Mouse (Mus musculus): ENCODE results near the gene Prol1. TPM values are rescaled to one million over a fixed set of nuclear protein-coding genes. Genes with fewer than 3 reads are reported as not detected.
"Not testable (repeated sequence)": the region's sequence is repeated elsewhere in the genome, so short reads cannot be mapped to it uniquely, and the experiment has no call there.

Gene Prol1
- polyA plus RNA-seq (2014; fragmentation: Nextera tagmentation; extraction: Ambion mirVana): not detected in 2 replicates

DNA sequence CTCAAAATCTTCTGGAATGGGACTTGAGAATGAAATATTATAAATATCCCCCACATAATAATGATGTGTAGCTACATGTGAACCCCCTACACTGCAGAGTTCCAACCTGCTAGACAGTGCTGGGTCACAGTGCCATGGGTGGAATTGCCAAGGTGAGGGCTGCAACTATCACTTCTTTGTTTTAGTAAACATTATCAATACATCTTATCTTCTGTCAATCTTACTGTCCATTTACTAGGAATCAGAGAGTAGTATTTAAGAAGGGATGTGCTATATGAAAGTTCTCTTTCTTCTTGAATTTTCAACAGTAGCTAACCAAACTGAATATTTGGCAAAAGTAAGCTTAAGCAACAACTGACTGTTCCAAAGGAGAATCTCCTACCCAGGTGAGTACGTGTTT, at the start of gene Prol1:
Gene Prol1 (plus strand): TSS at position 301 of the 400 bp plus-strand sequence.
- H3K36me3 ChIP-seq (ENCODE audit: control insufficient read depth, insufficient read depth, low read length): no peaks in the 10 kb centered on the region
- H3K4me2 ChIP-seq: no peak within 1 kb of the TSS
- H3K9ac ChIP-seq (ENCODE audit: low read length): no peak within 1 kb of the TSS
- 90% methylated on average over 1 of the region's 1 CpGs for WGBS
- ATAC-seq (ENCODE audit: low FRiP score) (no peak), DNase-seq (ENCODE audit: low spot score, missing footprints) (no peak)
- H3K27me3 ChIP-seq (ENCODE audit: control insufficient read depth, insufficient read depth, low read length): no peaks in the 10 kb centered on the region
- H3K4me1 ChIP-seq (ENCODE audit: control insufficient read depth, insufficient read depth, low read length): no peaks in the 10 kb centered on the region
- no peaks in the 10 kb centered on the region for H3K9me3 ChIP-seq (ENCODE audit: control insufficient read depth, low read length)
- H3K27ac ChIP-seq (ENCODE audit: low read depth, low read length): no peak within 1 kb of the TSS
- H3K4me3 ChIP-seq (ENCODE audit: low read depth, low read length): no peak within 1 kb of the TSS

DNA sequence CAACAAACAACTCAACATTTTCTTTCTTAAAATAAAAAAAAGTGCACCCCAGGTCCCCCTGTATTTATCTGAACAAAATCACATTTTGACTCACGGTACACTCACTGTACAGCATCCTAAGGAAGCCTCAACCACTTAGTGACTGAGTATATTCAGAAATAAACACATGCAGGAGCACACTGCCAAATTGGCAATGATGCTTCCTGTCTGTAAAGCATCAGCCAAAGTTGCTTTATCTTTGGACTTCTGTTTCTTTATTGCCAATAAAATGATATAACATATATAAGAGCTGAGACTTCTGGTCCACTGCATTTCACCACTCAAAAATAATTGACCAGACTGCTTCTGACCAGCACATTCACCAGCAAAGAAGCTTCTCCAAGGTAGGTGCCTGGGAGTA, 48.5 kb upstream of the Prol1 start, which contains the start of gene Gm7714:
Gene Gm7714 (plus strand): TSS at position 301 of the 400 bp plus-strand sequence.
- Histone ChIP-seq H3K36me3 (ENCODE audit: control insufficient read depth, insufficient read depth, low read length) (no peaks in the 10 kb centered on the region), H3K9me3 (ENCODE audit: control insufficient read depth, low read length) (no peaks in the 10 kb centered on the region), H3K4me3 (ENCODE audit: low read depth, low read length) (no peak within 1 kb of the TSS), H3K27ac (ENCODE audit: low read depth, low read length) (no peak within 1 kb of the TSS), H3K4me1 (ENCODE audit: control insufficient read depth, insufficient read depth, low read length) (no peaks in the 10 kb centered on the region), H3K9ac (ENCODE audit: low read length) (no peak within 1 kb of the TSS), H3K27me3 (ENCODE audit: control insufficient read depth, insufficient read depth, low read length) (no peaks in the 10 kb centered on the region), H3K4me2 (no peak within 1 kb of the TSS)
- ATAC-seq (ENCODE audit: low FRiP score): no peak
- WGBS: 77% methylated on average over 1 of the region's 1 CpGs
- no peak for DNase-seq (ENCODE audit: low spot score, missing footprints)

DNA sequence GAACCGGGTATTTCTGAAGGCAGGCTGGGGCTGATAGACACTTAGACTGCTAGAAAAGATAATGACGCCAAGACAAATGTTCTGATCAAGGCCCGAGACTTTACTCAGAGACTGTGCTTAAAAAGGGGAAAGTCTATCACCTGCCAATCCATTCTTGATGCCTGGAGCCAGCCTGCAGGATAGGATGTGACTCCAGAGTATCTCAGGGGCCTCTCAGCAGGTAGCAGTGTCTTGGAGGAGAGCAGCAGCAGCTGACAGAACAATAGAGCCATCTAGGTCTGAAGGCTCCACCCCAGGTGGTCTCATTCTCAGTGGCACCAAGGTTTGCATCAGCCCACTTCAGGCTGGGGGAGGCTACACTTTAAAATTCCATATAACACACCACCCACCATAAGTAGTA, 5.8 kb upstream of the Prol1 start:
- not testable (repeated sequence) for ATAC-seq (ENCODE audit: low FRiP score); H3K4me2 ChIP-seq; DNase-seq (ENCODE audit: low spot score, missing footprints); H3K27ac ChIP-seq (ENCODE audit: low read depth, low read length); H3K27me3 ChIP-seq (ENCODE audit: control insufficient read depth, insufficient read depth, low read length); H3K4me1 ChIP-seq (ENCODE audit: control insufficient read depth, insufficient read depth, low read length); H3K36me3 ChIP-seq (ENCODE audit: control insufficient read depth, insufficient read depth, low read length); H3K9ac ChIP-seq (ENCODE audit: low read length); H3K4me3 ChIP-seq (ENCODE audit: low read depth, low read length); H3K9me3 ChIP-seq (ENCODE audit: control insufficient read depth, low read length)
- 60% methylated on average over 3 of the region's 3 CpGs for WGBS

DNA sequence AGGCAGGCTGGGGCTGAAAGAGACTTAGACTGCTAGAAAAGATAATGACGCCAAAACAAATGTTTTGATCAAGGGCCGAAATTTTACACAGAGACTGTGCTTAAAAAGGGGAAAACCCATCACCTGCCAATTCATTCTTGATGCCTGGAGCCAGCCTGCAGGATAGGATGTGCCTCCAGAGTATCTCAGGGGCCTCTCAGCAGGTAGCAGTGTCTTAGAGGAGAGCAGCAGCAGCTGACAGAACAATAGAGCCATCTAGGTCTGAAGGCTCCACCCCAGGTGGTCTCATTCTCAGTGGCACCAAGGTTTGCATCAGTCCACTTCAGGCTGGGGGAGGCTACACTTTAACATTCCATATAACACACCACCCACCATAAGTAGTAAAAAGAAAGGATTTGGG, 31.4 kb downstream of the Prol1 start:
- H3K4me2 ChIP-seq; ATAC-seq (ENCODE audit: low FRiP score); H3K27ac ChIP-seq (ENCODE audit: low read depth, low read length); H3K4me3 ChIP-seq (ENCODE audit: low read depth, low read length); H3K9me3 ChIP-seq (ENCODE audit: control insufficient read depth, low read length); H3K4me1 ChIP-seq (ENCODE audit: control insufficient read depth, insufficient read depth, low read length); H3K27me3 ChIP-seq (ENCODE audit: control insufficient read depth, insufficient read depth, low read length); DNase-seq (ENCODE audit: low spot score, missing footprints); H3K36me3 ChIP-seq (ENCODE audit: control insufficient read depth, insufficient read depth, low read length); H3K9ac ChIP-seq (ENCODE audit: low read length): not testable (repeated sequence)
- 42% methylated on average over 2 of the region's 2 CpGs for WGBS

DNA sequence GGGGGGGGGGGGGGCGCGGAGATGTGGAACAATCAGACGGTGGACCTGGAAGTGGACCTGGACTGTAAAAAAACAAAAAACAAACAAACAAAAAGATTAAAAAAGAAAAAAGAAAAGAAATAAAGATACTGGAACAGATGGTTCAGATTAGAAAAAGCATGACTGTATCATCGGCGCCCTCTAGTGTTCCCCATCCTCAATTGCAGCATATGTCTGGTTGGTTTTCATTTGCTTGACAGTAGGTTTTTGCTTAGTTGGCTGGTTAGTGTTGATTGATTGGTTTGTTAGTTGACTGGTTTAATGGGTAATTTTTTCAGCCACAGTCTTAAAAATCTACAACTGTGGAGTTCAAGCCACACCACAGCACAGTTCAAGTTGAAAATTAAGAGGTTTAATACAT, 47.7 kb downstream of the Prol1 start:
- 9% methylated on average over 5 of the region's 5 CpGs for WGBS
- Histone ChIP-seq H3K27ac (ENCODE audit: low read depth, low read length) (no peak overlapping the region), H3K36me3 (ENCODE audit: control insufficient read depth, insufficient read depth, low read length) (no peaks in the 10 kb centered on the region), H3K4me2 (no peak overlapping the region), H3K4me3 (ENCODE audit: low read depth, low read length) (no peak overlapping the region), H3K27me3 (ENCODE audit: control insufficient read depth, insufficient read depth, low read length) (no peaks in the 10 kb centered on the region), H3K9me3 (ENCODE audit: control insufficient read depth, low read length) (no peaks in the 10 kb centered on the region), H3K9ac (ENCODE audit: low read length) (no peak overlapping the region), H3K4me1 (ENCODE audit: control insufficient read depth, insufficient read depth, low read length) (no peaks in the 10 kb centered on the region)
- DNase-seq (ENCODE audit: low spot score, missing footprints): peak; percentile 90
- no peak for ATAC-seq (ENCODE audit: low FRiP score)

DNA sequence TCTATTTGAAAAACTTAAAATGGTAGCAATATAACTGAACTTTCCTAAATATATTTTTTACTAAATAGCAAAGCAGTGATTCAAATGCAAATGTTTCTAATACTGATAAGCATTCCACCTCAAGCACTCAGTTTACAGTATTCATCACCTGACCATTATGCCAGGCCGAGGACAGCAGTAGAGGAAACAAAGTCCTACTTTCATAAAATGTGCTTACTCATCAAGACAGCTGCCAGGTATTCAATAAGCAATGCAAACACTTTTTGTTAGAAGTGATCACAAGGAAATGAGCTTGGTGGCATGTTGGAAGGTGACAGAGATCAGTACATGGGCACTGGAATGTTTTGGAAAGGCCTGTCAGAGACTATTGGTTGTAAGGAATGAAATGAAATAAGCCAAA, 49.8 kb downstream of the Prol1 start:
- Histone ChIP-seq H3K9me3 (ENCODE audit: control insufficient read depth, low read length) (no peaks in the 10 kb centered on the region), H3K4me2 (no peak overlapping the region), H3K36me3 (ENCODE audit: control insufficient read depth, insufficient read depth, low read length) (no peaks in the 10 kb centered on the region), H3K27ac (ENCODE audit: low read depth, low read length) (no peak overlapping the region), H3K9ac (ENCODE audit: low read length) (no peak overlapping the region), H3K4me1 (ENCODE audit: control insufficient read depth, insufficient read depth, low read length) (no peaks in the 10 kb centered on the region), H3K4me3 (ENCODE audit: low read depth, low read length) (no peak overlapping the region), H3K27me3 (ENCODE audit: control insufficient read depth, insufficient read depth, low read length) (no peaks in the 10 kb centered on the region)
- ATAC-seq (ENCODE audit: low FRiP score): no peak
- no peak for DNase-seq (ENCODE audit: low spot score, missing footprints)
- WGBS: 82% methylated on average over 1 of the region's 1 CpGs

DNA sequence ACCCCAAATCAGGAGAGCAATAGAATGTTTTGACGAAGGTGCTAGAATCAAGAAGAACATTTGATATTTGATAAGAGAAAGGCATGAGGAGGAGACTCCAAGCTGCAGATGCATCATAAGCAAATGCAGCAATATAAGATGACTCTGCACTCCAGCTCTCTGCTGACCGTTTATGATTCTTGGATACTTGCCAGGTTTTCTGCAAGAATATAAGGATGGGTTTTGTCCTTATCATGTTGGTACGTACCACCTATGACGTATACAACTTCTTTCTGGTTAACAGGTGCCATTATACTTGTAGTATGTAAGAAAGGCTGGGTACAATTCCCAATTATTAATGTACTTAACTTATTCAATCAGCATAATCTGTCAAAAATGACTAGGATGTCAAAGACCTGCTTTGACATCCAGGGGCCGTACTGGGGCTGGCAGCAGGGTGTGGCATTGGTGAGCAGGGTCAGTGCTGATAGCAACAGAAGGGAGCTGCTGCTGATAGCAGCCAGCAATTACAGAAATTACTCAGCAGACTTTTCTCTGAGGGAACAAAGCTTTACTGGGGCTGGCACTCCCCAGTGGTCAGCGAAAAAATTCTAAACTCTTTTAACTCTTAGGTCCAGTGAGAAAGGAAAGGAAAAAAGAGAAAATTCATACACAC, 53.6 kb downstream of the Prol1 start:
- Histone ChIP-seq H3K4me3 (ENCODE audit: low read depth, low read length) (no peak overlapping the region), H3K9me3 (ENCODE audit: control insufficient read depth, low read length) (no peaks in the 10 kb centered on the region), H3K9ac (ENCODE audit: low read length) (no peak overlapping the region), H3K36me3 (ENCODE audit: control insufficient read depth, insufficient read depth, low read length) (no peaks in the 10 kb centered on the region), H3K27me3 (ENCODE audit: control insufficient read depth, insufficient read depth, low read length) (no peaks in the 10 kb centered on the region), H3K4me2 (no peak overlapping the region), H3K27ac (ENCODE audit: low read depth, low read length) (no peak overlapping the region), H3K4me1 (ENCODE audit: control insufficient read depth, insufficient read depth, low read length) (no peaks in the 10 kb centered on the region)
- no peak for ATAC-seq (ENCODE audit: low FRiP score)
- no peak for DNase-seq (ENCODE audit: low spot score, missing footprints)
- WGBS: 85% methylated on average over 6 of the region's 6 CpGs

DNA sequence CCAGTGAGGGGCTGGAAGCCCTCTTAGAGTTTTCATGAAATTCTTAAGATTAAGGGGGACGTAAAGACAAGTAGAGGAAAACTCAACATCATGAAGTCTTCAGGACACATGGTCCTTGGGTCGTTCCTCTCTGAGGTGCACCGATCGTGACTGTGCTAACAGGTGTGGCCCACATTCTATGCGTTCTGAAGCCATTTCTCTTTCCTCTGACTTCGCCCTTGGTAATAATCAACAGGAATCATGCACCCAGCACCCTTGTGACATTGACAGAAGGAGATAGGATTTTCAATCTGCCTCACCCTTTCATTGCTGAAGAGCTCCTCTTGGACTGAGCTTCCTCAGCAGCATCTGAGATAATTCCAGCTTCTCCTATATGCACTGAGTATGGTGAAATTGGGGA, 55.5 kb downstream of the Prol1 start:
- Histone ChIP-seq H3K4me2 (no peak overlapping the region), H3K9me3 (ENCODE audit: control insufficient read depth, low read length) (no peaks in the 10 kb centered on the region), H3K27ac (ENCODE audit: low read depth, low read length) (no peak overlapping the region), H3K4me1 (ENCODE audit: control insufficient read depth, insufficient read depth, low read length) (no peaks in the 10 kb centered on the region), H3K9ac (ENCODE audit: low read length) (no peak overlapping the region), H3K27me3 (ENCODE audit: control insufficient read depth, insufficient read depth, low read length) (no peaks in the 10 kb centered on the region), H3K4me3 (ENCODE audit: low read depth, low read length) (no peak overlapping the region), H3K36me3 (ENCODE audit: control insufficient read depth, insufficient read depth, low read length) (no peaks in the 10 kb centered on the region)
- DNase-seq (ENCODE audit: low spot score, missing footprints) (no peak), ATAC-seq (ENCODE audit: low FRiP score) (no peak)
- WGBS: 84% methylated on average over 6 of the region's 6 CpGs

DNA sequence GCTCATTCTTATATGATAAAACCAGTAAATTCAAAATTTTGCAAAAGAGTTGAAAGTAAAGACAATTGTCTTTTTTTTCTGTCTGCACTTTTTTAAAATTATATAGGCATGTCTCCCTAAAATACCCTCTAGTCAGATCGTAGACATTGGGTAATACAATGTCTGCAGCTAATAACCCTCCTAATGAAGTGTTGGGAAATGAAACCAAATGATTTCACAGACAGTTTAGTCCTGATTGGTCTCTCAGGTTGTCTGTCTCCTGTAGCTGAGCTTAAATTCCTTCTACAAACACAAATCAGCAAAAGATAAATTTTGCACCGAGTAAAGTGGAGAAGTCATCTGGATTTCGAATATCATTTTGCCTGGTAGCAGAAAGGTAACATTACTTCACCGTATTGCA, 58.7 kb downstream of the Prol1 start, which contains the start of gene Amtn:
Gene Amtn (plus strand): TSS at position 301 of the 400 bp plus-strand sequence.
- H3K27me3 ChIP-seq (ENCODE audit: control insufficient read depth, insufficient read depth, low read length): no peaks in the 10 kb centered on the region
- no peak within 1 kb of the TSS for H3K9ac ChIP-seq (ENCODE audit: low read length)
- no peaks in the 10 kb centered on the region for H3K4me1 ChIP-seq (ENCODE audit: control insufficient read depth, insufficient read depth, low read length)
- ATAC-seq (ENCODE audit: low FRiP score) (no peak), DNase-seq (ENCODE audit: low spot score, missing footprints) (no peak)
- no peaks in the 10 kb centered on the region for H3K36me3 ChIP-seq (ENCODE audit: control insufficient read depth, insufficient read depth, low read length)
- H3K9me3 ChIP-seq (ENCODE audit: control insufficient read depth, low read length): no peaks in the 10 kb centered on the region
- no peak within 1 kb of the TSS for H3K4me2 ChIP-seq
- WGBS: 88% methylated on average over 4 of the region's 4 CpGs
- no peak within 1 kb of the TSS for H3K27ac ChIP-seq (ENCODE audit: low read depth, low read length)
- H3K4me3 ChIP-seq (ENCODE audit: low read depth, low read length): no peak within 1 kb of the TSS
